Mouse (Mus musculus): ENCODE measurements around the gene Arhgap4.
A peak's percentile ranks its signal among the peaks of the same experiment; 100 is the strongest.

Gene Arhgap4

GRCm38 (mm10) chrX:73880194-73881035, 41.3 kb downstream of the Arhgap4 start:
- Histone ChIP-seq H3K36me3 (ENCODE audit: insufficient read depth, low read length) (no peaks in the 10 kb centered on the region), H3K4me1 (replicated peaks; ENCODE audit: low read depth, low read length) (peaks cover 19% of the 10 kb centered on the region), H3K4me3 (replicated peaks; ENCODE audit: low read length) (peak overlapping the region; percentile 77), H3K9me3 (ENCODE audit: low read length) (no peaks in the 10 kb centered on the region), H3K27me3 (ENCODE audit: insufficient read depth, low read length) (peaks cover 44% of the 10 kb centered on the region)
- TF ChIP-seq CTCF (conservative IDR thresholded peaks at IDR 0.05; ENCODE audit: low read length) (no peak), POU5F1 (IDR thresholded peaks at IDR 0.05; ENCODE audit: borderline replicate concordance, low read length) (no peak), NANOG (IDR thresholded peaks at IDR 0.05; ENCODE audit: borderline replicate concordance, low read length) (no peak)

GRCm38 (mm10) chrX:73877014-73877413, 44.7 kb downstream of the Arhgap4 start:
- peaks cover 42% of the 10 kb centered on the region for H3K27me3 ChIP-seq (ENCODE audit: insufficient read depth, low read length)
- H3K4me1 ChIP-seq (replicated peaks; ENCODE audit: low read depth, low read length), result peaks cover 19% of the 10 kb centered on the region
- H3K9me3 ChIP-seq (ENCODE audit: low read length), result no peaks in the 10 kb centered on the region
- H3K36me3 ChIP-seq (ENCODE audit: insufficient read depth, low read length), result no peaks in the 10 kb centered on the region
- no peak overlapping the region for H3K4me3 ChIP-seq (replicated peaks; ENCODE audit: low read length)
- TF ChIP-seq CTCF (conservative IDR thresholded peaks at IDR 0.05; ENCODE audit: low read length), result no peak
- no peak for TF ChIP-seq NANOG (IDR thresholded peaks at IDR 0.05; ENCODE audit: borderline replicate concordance, low read length)
- TF ChIP-seq POU5F1 (IDR thresholded peaks at IDR 0.05; ENCODE audit: borderline replicate concordance, low read length), result no peak

GRCm38 (mm10) chrX:73875881-73876280, 45.8 kb downstream of the Arhgap4 start:
- Histone ChIP-seq H3K4me1 (replicated peaks; ENCODE audit: low read depth, low read length) (peaks cover 9% of the 10 kb centered on the region), H3K36me3 (ENCODE audit: insufficient read depth, low read length) (no peaks in the 10 kb centered on the region), H3K9me3 (ENCODE audit: low read length) (no peaks in the 10 kb centered on the region), H3K27me3 (ENCODE audit: insufficient read depth, low read length) (peaks cover 33% of the 10 kb centered on the region), H3K4me3 (replicated peaks; ENCODE audit: low read length) (no peak overlapping the region)
- TF ChIP-seq NANOG (IDR thresholded peaks at IDR 0.05; ENCODE audit: borderline replicate concordance, low read length) (no peak), POU5F1 (IDR thresholded peaks at IDR 0.05; ENCODE audit: borderline replicate concordance, low read length) (no peak), CTCF (conservative IDR thresholded peaks at IDR 0.05; ENCODE audit: low read length) (no peak)

GRCm38 (mm10) chrX:73871956-73872355, 49.7 kb downstream of the Arhgap4 start:
- Histone ChIP-seq H3K4me3 (replicated peaks; ENCODE audit: low read length) (no peak overlapping the region), H3K9me3 (ENCODE audit: low read length) (no peaks in the 10 kb centered on the region), H3K27me3 (ENCODE audit: insufficient read depth, low read length) (peaks cover 6% of the 10 kb centered on the region; the same call in 1 of the 2 replicates), H3K4me1 (replicated peaks; ENCODE audit: low read depth, low read length) (no peaks in the 10 kb centered on the region), H3K36me3 (ENCODE audit: insufficient read depth, low read length) (no peaks in the 10 kb centered on the region)
- no peak for TF ChIP-seq POU5F1 (IDR thresholded peaks at IDR 0.05; ENCODE audit: borderline replicate concordance, low read length)
- TF ChIP-seq NANOG (IDR thresholded peaks at IDR 0.05; ENCODE audit: borderline replicate concordance, low read length), result no peak
- TF ChIP-seq CTCF (conservative IDR thresholded peaks at IDR 0.05; ENCODE audit: low read length), result no peak

GRCm38 (mm10) chrX:73871474-73871873, 50.2 kb downstream of the Arhgap4 start:
- Histone ChIP-seq H3K27me3 (ENCODE audit: insufficient read depth, low read length) (0 out of 2 replicates have a peak, but pooled peaks cover under 1% of the 10 kb centered on the region), H3K4me3 (replicated peaks; ENCODE audit: low read length) (no peak overlapping the region), H3K4me1 (replicated peaks; ENCODE audit: low read depth, low read length) (no peaks in the 10 kb centered on the region), H3K36me3 (ENCODE audit: insufficient read depth, low read length) (no peaks in the 10 kb centered on the region), H3K9me3 (ENCODE audit: low read length) (no peaks in the 10 kb centered on the region)
- TF ChIP-seq POU5F1 (IDR thresholded peaks at IDR 0.05; ENCODE audit: borderline replicate concordance, low read length) (no peak), CTCF (conservative IDR thresholded peaks at IDR 0.05; ENCODE audit: low read length) (no peak), NANOG (IDR thresholded peaks at IDR 0.05; ENCODE audit: borderline replicate concordance, low read length) (no peak)

GRCm38 (mm10) chrX:73869334-73869733, 52.3 kb downstream of the Arhgap4 start:
- TF ChIP-seq NANOG (IDR thresholded peaks at IDR 0.05; ENCODE audit: borderline replicate concordance, low read length) (no peak), POU5F1 (IDR thresholded peaks at IDR 0.05; ENCODE audit: borderline replicate concordance, low read length) (no peak), CTCF (conservative IDR thresholded peaks at IDR 0.05; ENCODE audit: low read length) (no peak)
- Histone ChIP-seq H3K4me3 (replicated peaks; ENCODE audit: low read length) (no peak overlapping the region), H3K27me3 (ENCODE audit: insufficient read depth, low read length) (no peaks in the 10 kb centered on the region), H3K4me1 (replicated peaks; ENCODE audit: low read depth, low read length) (no peaks in the 10 kb centered on the region), H3K9me3 (ENCODE audit: low read length) (no peaks in the 10 kb centered on the region), H3K36me3 (ENCODE audit: insufficient read depth, low read length) (no peaks in the 10 kb centered on the region)

GRCm38 (mm10) chrX:73867852-73868251, 53.8 kb downstream of the Arhgap4 start:
- no peak overlapping the region for H3K4me3 ChIP-seq (replicated peaks; ENCODE audit: low read length)
- no peaks in the 10 kb centered on the region for H3K4me1 ChIP-seq (replicated peaks; ENCODE audit: low read depth, low read length)
- H3K9me3 ChIP-seq (ENCODE audit: low read length), result no peaks in the 10 kb centered on the region
- TF ChIP-seq NANOG (IDR thresholded peaks at IDR 0.05; ENCODE audit: borderline replicate concordance, low read length), result no peak
- no peak for TF ChIP-seq POU5F1 (IDR thresholded peaks at IDR 0.05; ENCODE audit: borderline replicate concordance, low read length)
- no peak for TF ChIP-seq CTCF (conservative IDR thresholded peaks at IDR 0.05; ENCODE audit: low read length)
- no peaks in the 10 kb centered on the region for H3K36me3 ChIP-seq (ENCODE audit: insufficient read depth, low read length)
- H3K27me3 ChIP-seq (ENCODE audit: insufficient read depth, low read length), result no peaks in the 10 kb centered on the region

GRCm38 (mm10) chrX:73867256-73867655, 54.4 kb downstream of the Arhgap4 start:
- no peaks in the 10 kb centered on the region for H3K36me3 ChIP-seq (ENCODE audit: insufficient read depth, low read length)
- H3K4me3 ChIP-seq (replicated peaks; ENCODE audit: low read length), result no peak overlapping the region
- TF ChIP-seq POU5F1 (IDR thresholded peaks at IDR 0.05; ENCODE audit: borderline replicate concordance, low read length) (no peak), CTCF (conservative IDR thresholded peaks at IDR 0.05; ENCODE audit: low read length) (no peak)
- H3K4me1 ChIP-seq (replicated peaks; ENCODE audit: low read depth, low read length), result no peaks in the 10 kb centered on the region
- H3K27me3 ChIP-seq (ENCODE audit: insufficient read depth, low read length), result no peaks in the 10 kb centered on the region
- no peaks in the 10 kb centered on the region for H3K9me3 ChIP-seq (ENCODE audit: low read length)
